Mouse (Mus musculus): ENCODE measurements around the gene Ralgds. TPM values are rescaled to one million over a fixed set of nuclear protein-coding genes. Genes with fewer than 3 reads are reported as not detected.

Gene Ralgds
- polyA plus RNA-seq (2012; rRNA removed) = 166 and 171 TPM in 2 replicates

DNA sequence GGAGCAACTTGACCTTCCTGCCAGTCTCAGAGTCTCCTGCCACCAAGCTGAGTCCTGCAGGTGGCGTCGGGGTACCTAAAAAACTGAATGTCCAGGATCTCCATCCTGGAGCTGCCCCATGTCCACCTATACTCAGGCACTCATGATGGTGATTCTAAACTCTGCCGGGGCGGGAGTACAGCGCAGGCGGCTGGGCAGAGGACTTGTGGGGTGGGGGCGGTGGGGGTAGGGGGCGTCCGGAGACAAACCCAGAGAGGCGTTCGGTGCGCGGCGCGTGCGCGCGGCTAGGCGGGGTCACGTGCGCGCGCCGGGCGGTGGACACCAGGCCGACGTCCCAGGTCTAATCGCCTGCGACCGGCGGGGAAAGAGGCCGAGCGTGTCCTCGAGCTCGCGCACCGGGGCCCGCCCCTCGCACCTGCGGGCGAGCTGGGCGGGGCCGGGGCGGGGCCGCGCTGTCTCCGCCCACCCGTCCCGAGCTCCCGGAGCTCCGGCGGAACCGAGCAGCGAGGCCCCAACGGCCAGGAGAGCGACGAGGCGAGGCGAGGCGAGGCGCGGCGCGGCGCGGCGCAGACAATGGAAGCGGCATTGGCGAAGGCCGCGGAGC is at the start of gene Ralgds:
Gene Ralgds (plus strand): TSS at position 328 of the 604 bp plus-strand sequence.

DNA sequence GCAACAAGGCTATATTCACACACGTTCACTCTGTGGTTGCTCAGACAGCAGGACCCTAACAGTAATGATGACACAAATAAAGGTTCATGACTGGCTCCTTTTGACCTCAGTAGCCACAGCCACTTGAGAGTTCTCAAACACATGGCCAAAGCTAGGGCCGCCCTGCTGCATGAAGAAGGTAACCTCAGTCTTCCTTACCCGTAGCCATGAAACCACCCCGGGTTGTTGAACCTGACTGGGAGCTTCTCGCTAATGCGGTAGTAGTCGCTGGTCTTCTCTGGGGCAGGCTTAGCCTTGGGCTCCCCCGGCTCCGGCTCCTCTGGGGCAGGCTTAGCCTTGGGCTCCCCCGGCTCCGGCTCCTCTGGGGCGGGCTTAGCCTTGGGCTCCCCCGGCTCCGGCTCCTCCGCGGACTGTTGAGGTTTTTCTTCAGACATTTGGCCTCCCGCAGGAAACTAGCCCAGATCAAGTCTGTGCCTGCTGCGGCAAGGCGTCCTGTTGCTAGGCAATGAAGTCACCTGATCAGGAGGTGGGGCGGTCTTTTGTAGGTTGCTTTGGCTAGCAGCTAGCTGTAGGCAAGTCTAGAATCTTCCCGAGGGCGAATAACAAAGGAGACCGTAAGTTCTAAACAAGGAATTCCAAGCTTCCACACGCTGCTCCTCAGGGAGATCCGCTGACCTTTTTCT is 46.9 kb upstream of the Ralgds start, which contains the start of gene 1700007K13Rik:
Gene 1700007K13Rik (minus strand): TSS at position 497 of the 683 bp plus-strand sequence.

GRCm38 (mm10) chr2:28467860-28468485 is 45.0 kb upstream of the Ralgds start, which contains the start of gene Mrps2:
TSS of gene Mrps2 (plus strand) at chr2:28468066.

DNA sequence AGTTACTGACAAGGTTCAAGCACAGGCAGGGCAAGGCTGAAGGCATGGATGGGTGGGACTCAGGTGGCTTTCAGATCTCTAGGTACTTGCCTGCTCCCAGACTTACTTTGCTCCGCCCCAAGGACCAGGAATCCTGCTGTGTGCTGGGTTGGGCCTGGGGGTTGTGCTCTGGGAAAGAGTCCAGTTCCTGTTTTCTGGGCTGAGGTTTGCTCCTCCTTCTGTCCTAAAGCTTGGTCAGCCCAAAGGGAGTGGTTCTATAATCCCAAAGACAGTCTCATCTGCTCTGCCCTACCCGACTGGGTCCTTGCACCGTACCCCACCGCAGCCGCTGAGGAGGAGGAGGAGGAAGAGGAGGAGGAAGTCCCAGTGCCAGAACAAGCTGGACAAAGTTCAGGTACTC is 16.3 kb upstream of the Ralgds start, which contains the start of gene Gbgt1:
Gene Gbgt1 (plus strand): TSS at position 221 of the 400 bp plus-strand sequence.

DNA sequence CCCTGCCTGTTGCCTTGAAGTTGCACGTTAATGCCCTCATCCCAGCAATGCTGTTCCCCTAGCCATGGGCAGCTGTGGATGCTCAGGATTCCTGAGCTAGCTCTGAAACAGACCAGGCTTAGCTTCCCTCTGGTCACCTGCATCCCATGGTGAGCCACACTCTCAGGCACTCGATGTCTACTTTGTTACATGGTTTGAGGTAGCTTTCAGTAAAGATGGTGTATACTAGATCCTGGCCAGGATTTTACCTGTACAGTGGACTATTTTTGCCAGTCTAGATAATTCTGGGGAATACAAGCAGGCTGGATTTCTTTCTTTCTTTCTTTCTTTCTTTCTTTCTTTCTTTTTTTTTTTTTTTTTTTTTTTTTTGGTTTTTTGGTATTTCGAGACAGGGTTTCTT is 7.1 kb upstream of the Ralgds start, which contains the start of gene Gm10134:
Gene Gm10134 (plus strand): TSS at position 301 of the 400 bp plus-strand sequence.

GRCm38 (mm10) chr2:28563303-28563702 is 50.4 kb downstream of the Ralgds start, which contains the start of gene Cel:
TSS of gene Cel (minus strand) at chr2:28563403.

DNA sequence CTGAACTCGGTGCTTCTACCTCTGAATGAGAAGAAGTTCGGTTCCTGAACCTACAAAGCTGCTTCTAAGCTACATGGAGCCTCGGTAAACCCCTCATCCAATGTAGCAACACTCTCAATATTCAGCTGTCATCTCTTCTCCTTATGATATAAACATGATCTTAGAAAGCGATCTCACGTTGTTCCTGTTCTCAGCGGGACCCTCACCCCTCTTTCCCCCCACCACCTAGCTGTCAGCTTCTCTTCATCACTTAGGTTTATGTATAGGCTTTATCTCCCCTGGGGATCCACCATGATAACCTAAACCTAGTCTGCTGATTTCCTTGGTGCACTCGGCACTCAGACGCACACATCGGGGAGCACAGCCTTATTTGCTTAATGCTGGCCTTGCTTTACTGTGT is 70.7 kb downstream of the Ralgds start, which contains the start of gene Gtf3c5:
Gene Gtf3c5 (minus strand): TSS at position 101 of the 400 bp plus-strand sequence.

Other genes starting within 250 kb of the Ralgds start
- 23.4 TPM in 2 replicates for gene Ppp1r26, start 66.3 kb upstream of the Ralgds start, polyA plus RNA-seq (2012; rRNA removed)
- 2.3 and 3.1 TPM in 2 replicates for gene 1700007K13Rik, start 46.8 kb upstream of the Ralgds start, polyA plus RNA-seq (2012; rRNA removed)
- gene Mrps2, start 45.1 kb upstream of the Ralgds start, polyA plus RNA-seq (2012; rRNA removed) = 42.0 and 43.0 TPM in 2 replicates
- 1.4 TPM in 2 replicates for gene Gbgt1, start 16.2 kb upstream of the Ralgds start, polyA plus RNA-seq (2012; rRNA removed)
- gene Gm10134, start 7.0 kb upstream of the Ralgds start, polyA plus RNA-seq (2012; rRNA removed) = 0.47 and 0.78 TPM in 2 replicates
- 0.05 and 0.08 TPM in 2 replicates for gene Cel, start 50.3 kb downstream of the Ralgds start, polyA plus RNA-seq (2012; rRNA removed)
- gene Gtf3c5, start 70.6 kb downstream of the Ralgds start, polyA plus RNA-seq (2012; rRNA removed) = 38.7 and 40.5 TPM in 2 replicates
- 0.03 TPM in 1 of 2 replicates, not detected in the other for gene Gfi1b, start 108.9 kb downstream of the Ralgds start, polyA plus RNA-seq (2012; rRNA removed)
- gene Tsc1, start 128.1 kb downstream of the Ralgds start, polyA plus RNA-seq (2012; rRNA removed) = 38.8 and 39.1 TPM in 2 replicates
- gene Spaca9, start 186.6 kb downstream of the Ralgds start, polyA plus RNA-seq (2012; rRNA removed) = 0.88 and 1.3 TPM in 2 replicates
- 1.7 and 2.0 TPM in 2 replicates for gene Ak8, start 187.0 kb downstream of the Ralgds start, polyA plus RNA-seq (2012; rRNA removed)